Mouse (Mus musculus): ENCODE measurements around the gene Gm20696.

DNA sequence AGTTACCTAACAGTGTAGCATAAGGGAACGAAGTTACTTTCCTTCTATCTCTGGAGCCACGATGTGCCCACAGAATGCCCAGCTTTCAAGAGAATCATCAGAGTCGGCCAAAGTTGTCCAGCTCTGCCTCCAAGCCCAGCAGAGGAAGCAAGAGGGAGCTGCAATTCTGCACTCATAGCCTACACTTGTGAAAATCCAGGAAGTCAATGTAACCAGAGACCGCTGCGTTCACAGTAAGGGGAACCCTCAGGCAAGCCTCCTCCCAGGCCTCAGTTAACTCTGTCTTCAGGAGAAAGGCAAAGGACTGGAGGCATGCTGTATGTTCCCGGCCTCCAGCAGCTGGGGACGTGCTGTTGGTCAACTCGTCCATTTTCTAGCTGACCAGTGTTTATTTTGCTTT lies 693 bp upstream of the Gm20696 start:
- TF ChIP-seq TAL1 (IDR thresholded peaks at IDR 0.05; ENCODE audit: low read length) (no peak), GATA1 (IDR thresholded peaks at IDR 0.05; ENCODE audit: low read length) (no peak)
